Mouse (Mus musculus) liver, embryonic 14.5 days (tissue): ENCODE results near the gene Mllt3. TPM values are rescaled to one million over a fixed set of nuclear protein-coding genes. Genes with fewer than 3 reads are reported as not detected.
A peak's percentile ranks its signal among the peaks of the same experiment; 100 is the strongest.

Source experiments
- ATAC-seq: fragments of 200-750 bp; cut with Nextera tagmentation; 2 replicates; pipeline ENCODE4 v1.8.0; 2017; ENCODE audit warnings: moderate number of reproducible peaks, mild to moderate bottlenecking, moderate library complexity; ENCODE audit not compliant: insufficient read depth
- DNase-seq, 3 experiments: peaks; one replicate each; pipeline ENCODE4 v3.0.0-alpha.2; 2012 to 2013; ENCODE audit warnings: low read depth in 3 of 3, low spot score in 3 of 3
- H3K27ac ChIP-seq: fragments of 300-500 bp; sonication (generic); 2 replicates; pipeline ENCODE4 v1.5.1; 2014; ENCODE audit warnings: moderate library complexity, mild to moderate bottlenecking, control low read depth, inconsistent platforms
- H3K27me3 ChIP-seq: fragments of 300-500 bp; sonication (generic); 2 replicates; pipeline ENCODE4 v1.6.1; 2014; ENCODE audit warnings: mild to moderate bottlenecking, low read length, moderate library complexity; ENCODE audit not compliant: control insufficient read depth, insufficient read depth
- H3K36me3 ChIP-seq: fragments of 300-500 bp; sonication (generic); replicated peaks from 2 replicates; pipeline ENCODE4 v1.6.1; 2014; ENCODE audit warnings: low read depth; ENCODE audit not compliant: control insufficient read depth, insufficient read depth
- H3K4me1 ChIP-seq, 2 experiments: fragments of 200-500 bp in 1 of 2; fragments of 300-500 bp in 1 of 2; sonication (generic) in 1 of 2; replicated peaks; 2 replicates each; pipeline ENCODE4 v1.6.1; 2012 to 2014; ENCODE audit warnings: antibody characterized with exemption in 1 of 2, inconsistent platforms in 1 of 2, low read length in 1 of 2; ENCODE audit not compliant: control insufficient read depth in 2 of 2, insufficient read depth in 2 of 2
- H3K4me2 ChIP-seq: fragments of 300-500 bp; sonication (generic); 2 replicates; pipeline ENCODE4 v1.6.1; 2014; ENCODE audit warnings: low read depth, mild to moderate bottlenecking, control low read depth, moderate library complexity
- H3K4me3 ChIP-seq, 2 experiments: fragments of 200-500 bp in 1 of 2; fragments of 300-500 bp in 1 of 2; sonication (generic) in 1 of 2; 2 replicates each; pipeline ENCODE4 v1.5.1; 2012 to 2014; ENCODE audit warnings: low read depth in 2 of 2, low read length in 2 of 2, mild to moderate bottlenecking in 2 of 2, control low read depth in 1 of 2, inconsistent platforms in 1 of 2, moderate library complexity in 1 of 2; ENCODE audit not compliant: insufficient read depth in 1 of 2
- H3K9ac ChIP-seq: fragments of 300-500 bp; sonication (generic); replicated peaks from 2 replicates; pipeline ENCODE4 v1.6.1; 2014; ENCODE audit warnings: mild to moderate bottlenecking, control low read depth, moderate library complexity
- H3K9me3 ChIP-seq: fragments of 300-500 bp; sonication (generic); 2 replicates; pipeline ENCODE4 v1.6.1; 2016; ENCODE audit warnings: low read length, mixed read lengths; ENCODE audit not compliant: control insufficient read depth
- CTCF ChIP-seq: IDR thresholded peaks from 2 replicates; pipeline ENCODE4 v1.5.1; 2016; ENCODE audit warnings: antibody characterized with exemption, low read depth, control low read depth
- EP300 ChIP-seq: IDR thresholded peaks from 2 replicates; pipeline ENCODE4 v1.6.1; 2016; ENCODE audit warnings: antibody characterized with exemption, low read depth
- WGBS: fragments of 180-500 bp; shearing (Covaris S2); extraction: QIAGEN DNeasy Blood & Tissue Kit; methylation state at CpG from one replicate; pipeline ENCODE4 v1.1.7; 2014; ENCODE audit not compliant: insufficient replicate concordance; 5-methylcytosine and 5-hydroxymethylcytosine counted together
- polyA plus RNA-seq, 2 experiments: library from polyadenylated mRNA; depleted of rRNA in 1 of 2; stranded (reverse) in 1 of 2; unstranded in 1 of 2; fragments of >200 nt; fragmentation: Nextera tagmentation in 1 of 2; extraction: Ambion mirVana in 1 of 2; gene quantifications; 2 replicates each; pipeline versions ENCODE4 v1.2.1 to v1.2.3; 2012 to 2014

Mllt3 gene
- polyA plus RNA-seq, 2 experiments: 52.8 to 87.7 TPM

- no peak overlapping the region for H3K4me2 ChIP-seq
- ATAC-seq (no peak), DNase-seq (no peak)
- no peak overlapping the region for H3K4me3 ChIP-seq
- WGBS: 55% methylated on average over 2 of the region's 2 CpGs
- 0 out of 4 replicates have a peak, but pooled peaks cover 0 to 2% of the 10 kb centered on the region in 2 experiments for H3K4me1 ChIP-seq
- no peaks in the 10 kb centered on the region for H3K36me3 ChIP-seq
- TF ChIP-seq EP300: no peak
- TF ChIP-seq CTCF: no peak
- no peak overlapping the region for H3K27ac ChIP-seq
- no peaks in the 10 kb centered on the region for H3K9me3 ChIP-seq
- no peak overlapping the region for H3K9ac ChIP-seq
- no peaks in the 10 kb centered on the region for H3K27me3 ChIP-seq
Observed at GRCm38 (mm10) chr4:88075388-88075787, 42.2 kb upstream of the Mllt3 start.

- no peaks in the 10 kb centered on the region for H3K27me3 ChIP-seq
- H3K4me3 ChIP-seq: no peak overlapping the region
- no peak overlapping the region for H3K9ac ChIP-seq
- H3K9me3 ChIP-seq: no peaks in the 10 kb centered on the region
- H3K27ac ChIP-seq: no peak overlapping the region
- DNase-seq (no peak), ATAC-seq (no peak)
- H3K36me3 ChIP-seq: no peaks in the 10 kb centered on the region
- WGBS: 43% methylated on average over 8 of the region's 8 CpGs
- no peak overlapping the region for H3K4me2 ChIP-seq
- TF ChIP-seq CTCF (no peak), EP300 (no peak)
- no peaks in the 10 kb centered on the region for H3K4me1 ChIP-seq
Observed at GRCm38 (mm10) chr4:88046280-88046679, 13.1 kb upstream of the Mllt3 start.

- no peak for ATAC-seq
- DNase-seq: no peak
- H3K36me3 ChIP-seq: no peaks in the 10 kb centered on the region
- no peaks in the 10 kb centered on the region for H3K27me3 ChIP-seq
- H3K4me1 ChIP-seq: no peaks in the 10 kb centered on the region
- TF ChIP-seq CTCF (no peak), EP300 (no peak)
- WGBS: 60% methylated on average over 4 of the region's 4 CpGs
- no peaks in the 10 kb centered on the region for H3K9me3 ChIP-seq
- no peak overlapping the region for H3K4me2 ChIP-seq
- no peak overlapping the region for H3K27ac ChIP-seq
- H3K4me3 ChIP-seq: no peak overlapping the region
- no peak overlapping the region for H3K9ac ChIP-seq
Observed at GRCm38 (mm10) chr4:88045151-88045550, 12.0 kb upstream of the Mllt3 start.

- Histone ChIP-seq H3K9me3 (no peaks in the 10 kb centered on the region), H3K4me3 (no peak overlapping the region), H3K27ac (no peak overlapping the region), H3K4me2 (peak overlapping the region; percentile 99), H3K9ac (no peak overlapping the region), H3K4me1 (peaks cover 0 to 6% of the 10 kb centered on the region in 2 experiments; a peak in 2 of 4 replicates), H3K27me3 (no peaks in the 10 kb centered on the region; the same call in 1 of the 2 replicates), H3K36me3 (no peaks in the 10 kb centered on the region)
- TF ChIP-seq EP300 (no peak), CTCF (peak; percentile 68)
- ATAC-seq (no peak), DNase-seq (no peak)
- under 1% methylated on average over 11 of the region's 11 CpGs for WGBS
Observed at GRCm38 (mm10) chr4:88035361-88035760, 2.2 kb upstream of the Mllt3 start.

- no peaks in the 10 kb centered on the region; the same call in 1 of the 2 replicates for H3K27me3 ChIP-seq
- H3K4me3 ChIP-seq: peak overlapping the region; percentile 69 to 84
- peak overlapping the region; percentile 64; the same call in 1 of the 2 replicates for H3K9ac ChIP-seq
- H3K27ac ChIP-seq: no peak overlapping the region
- no peaks in the 10 kb centered on the region for H3K36me3 ChIP-seq
- no peaks in the 10 kb centered on the region for H3K9me3 ChIP-seq
- ATAC-seq (no peak), DNase-seq (no peak)
- peaks cover 0 to 6% of the 10 kb centered on the region in 2 experiments; a peak in 2 of 4 replicates for H3K4me1 ChIP-seq
- H3K4me2 ChIP-seq: peak overlapping the region; percentile 99
- TF ChIP-seq EP300 (no peak), CTCF (no peak)
- 2% methylated on average over 18 of the region's 18 CpGs for WGBS
Observed at GRCm38 (mm10) chr4:88034387-88035157, 1.4 kb upstream of the Mllt3 start.
